Mouse (Mus musculus) brown adipose tissue, adult 24 weeks (tissue): ENCODE results near the gene Hmgb4. TPM values are rescaled to one million over a fixed set of nuclear protein-coding genes. Genes with fewer than 3 reads are reported as not detected.

Source experiments
- H3K27ac ChIP-seq: fragments of 200-500 bp; replicated peaks from 2 replicates; pipeline ENCODE4 v1.5.1; 2012; ENCODE audit warnings: low read depth, mild to moderate bottlenecking, low read length
- H3K4me1 ChIP-seq: fragments of 200-500 bp; 2 replicates; pipeline ENCODE4 v1.6.1; 2012; ENCODE audit warnings: low read length, mixed read lengths; ENCODE audit not compliant: control insufficient read depth, insufficient read depth, insufficient read length
- H3K4me3 ChIP-seq: fragments of 200-500 bp; 2 replicates; pipeline ENCODE4 v1.5.1; 2012; ENCODE audit warnings: low read depth, mild to moderate bottlenecking, low read length, moderate library complexity; ENCODE audit not compliant: insufficient read depth
- polyA plus RNA-seq: library from polyadenylated mRNA; stranded (reverse); fragments of >200 nt; gene quantifications from 2 replicates; pipeline ENCODE4 v1.2.4, GENCODE M21; 2012; ENCODE audit not compliant: missing spikeins, insufficient read depth, insufficient read length

The Hmgb4 gene
- polyA plus RNA-seq, 1 experiment, result not detected

DNA sequence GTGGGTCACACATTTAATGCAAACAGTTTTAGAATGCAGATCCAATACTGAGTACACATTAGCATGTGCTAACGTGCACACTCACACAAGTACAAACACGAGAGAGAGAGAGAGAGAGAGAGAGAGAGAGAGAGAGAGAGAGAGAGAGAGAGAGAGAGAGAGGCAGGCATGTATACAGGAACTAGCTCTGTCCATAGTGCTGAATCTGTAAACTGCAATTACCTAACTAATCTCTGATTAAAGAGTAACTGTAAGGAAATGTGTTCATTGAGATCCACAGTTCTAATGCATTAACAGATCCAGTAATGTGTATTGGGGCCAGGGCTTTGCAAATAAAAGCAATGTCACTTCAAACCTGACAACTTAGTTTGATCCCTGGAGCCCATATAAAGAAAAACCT is 15.6 kb downstream of the Hmgb4 start:
- no peak overlapping the region for H3K4me3 ChIP-seq
- no peak overlapping the region for H3K27ac ChIP-seq
- H3K4me1 ChIP-seq, result no peaks in the 10 kb centered on the region

DNA sequence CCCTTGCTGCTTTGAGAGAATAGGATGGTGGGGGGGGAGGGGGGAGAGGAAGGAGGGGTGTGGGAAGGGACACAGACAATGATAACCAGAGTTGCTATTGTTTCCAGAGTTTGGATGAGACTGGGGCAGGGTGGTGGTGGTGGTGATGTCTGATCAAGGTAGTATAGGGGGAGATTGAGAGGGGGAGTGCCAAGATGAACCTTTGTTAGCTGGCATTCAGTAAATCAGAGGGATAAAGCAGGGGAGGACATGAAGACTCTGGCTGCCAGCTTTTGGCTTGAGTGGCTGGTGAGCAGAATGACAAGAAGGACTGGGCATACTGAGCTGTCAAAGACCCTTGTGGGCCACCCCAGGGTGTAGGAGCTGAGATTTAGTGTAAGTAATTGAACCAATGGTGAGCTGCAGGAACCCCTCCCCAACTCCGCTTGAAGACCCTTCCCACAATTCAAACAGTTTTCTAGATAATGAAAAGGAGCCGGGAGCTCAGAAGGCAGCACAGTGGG is 18.9 kb downstream of the Hmgb4 start:
- H3K4me1 ChIP-seq, result no peaks in the 10 kb centered on the region
- H3K27ac ChIP-seq, result no peak overlapping the region
- no peak overlapping the region for H3K4me3 ChIP-seq

DNA sequence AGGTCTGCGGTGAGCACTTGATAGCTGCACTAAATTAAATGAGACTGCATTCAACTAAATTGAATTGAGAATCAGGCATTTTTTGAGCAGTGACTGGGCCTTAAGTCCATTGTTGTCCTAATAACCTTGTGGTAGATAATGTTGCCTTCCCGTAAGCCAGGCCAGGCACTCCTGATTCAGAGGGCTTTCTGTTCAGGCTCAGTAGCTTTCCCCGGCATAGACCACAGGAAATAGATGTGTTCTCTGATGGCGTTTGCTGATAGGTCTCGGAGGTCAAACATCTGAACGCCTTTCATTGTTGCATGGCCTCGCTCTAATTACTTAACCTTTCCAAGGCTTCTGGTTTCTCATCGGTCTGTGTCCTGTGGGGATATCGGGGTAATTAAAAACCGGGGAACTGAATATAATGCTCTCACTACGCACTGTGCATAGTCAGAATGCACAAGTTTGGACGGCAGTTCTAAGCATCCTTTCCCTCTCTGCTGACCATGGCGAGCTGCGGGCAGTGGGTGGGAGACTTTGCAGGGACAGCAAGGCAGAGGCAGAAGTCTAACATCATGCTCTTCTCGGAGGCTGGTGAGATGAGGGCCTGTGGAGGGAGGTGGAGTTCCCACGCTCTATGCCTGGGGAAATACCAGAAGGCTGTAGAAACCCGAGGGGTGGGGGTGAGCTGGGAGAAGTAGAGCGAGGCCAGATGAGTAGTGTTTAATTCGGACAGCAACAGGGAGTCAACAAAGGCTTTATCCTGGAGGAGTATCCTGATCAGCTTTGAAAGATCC is 19.5 kb downstream of the Hmgb4 start:
- no peaks in the 10 kb centered on the region for H3K4me1 ChIP-seq
- no peak overlapping the region for H3K4me3 ChIP-seq
- H3K27ac ChIP-seq, result no peak overlapping the region

DNA sequence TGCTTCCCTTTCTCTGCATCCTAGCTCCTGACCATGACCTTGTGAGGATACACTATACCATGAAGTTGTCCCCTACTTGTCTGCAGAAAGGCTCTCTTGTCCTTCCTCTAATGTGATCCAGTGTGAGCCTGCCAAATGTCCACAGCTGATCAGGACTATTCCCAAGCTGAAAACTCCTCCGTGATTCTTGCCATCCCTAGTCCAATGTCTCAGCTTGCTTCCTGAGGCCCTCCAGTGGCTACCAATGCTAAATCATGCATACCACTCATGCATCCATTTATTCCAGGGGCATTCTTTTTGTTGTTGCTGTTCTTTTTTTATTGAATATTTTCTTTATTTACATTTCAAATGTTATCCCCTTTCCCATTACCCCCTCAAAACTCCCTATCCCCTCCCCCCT is 21.6 kb downstream of the Hmgb4 start:
- H3K4me1 ChIP-seq, result no peaks in the 10 kb centered on the region
- no peak overlapping the region for H3K27ac ChIP-seq
- H3K4me3 ChIP-seq, result no peak overlapping the region

DNA sequence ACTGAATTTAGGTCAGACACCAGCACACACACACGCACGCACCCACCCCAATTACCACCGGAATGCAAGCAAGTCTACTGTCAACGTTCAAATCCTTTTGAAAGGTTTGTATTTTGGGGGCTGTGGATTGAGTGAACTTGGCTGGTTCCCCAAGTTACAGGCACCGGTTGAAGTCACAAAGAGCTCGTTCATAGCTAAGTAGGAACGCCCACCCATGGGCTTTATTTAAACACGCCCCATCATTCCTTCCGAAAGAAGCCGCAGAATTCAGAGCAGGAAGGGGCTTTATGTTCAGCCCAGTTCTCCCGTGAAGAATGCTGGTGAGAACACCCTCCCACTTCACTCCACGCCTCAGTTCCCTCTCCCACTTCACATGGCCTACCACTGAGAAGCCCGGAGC is 27.3 kb downstream of the Hmgb4 start:
- H3K27ac ChIP-seq, result no peak overlapping the region
- no peaks in the 10 kb centered on the region for H3K4me1 ChIP-seq
- H3K4me3 ChIP-seq, result no peak overlapping the region

DNA sequence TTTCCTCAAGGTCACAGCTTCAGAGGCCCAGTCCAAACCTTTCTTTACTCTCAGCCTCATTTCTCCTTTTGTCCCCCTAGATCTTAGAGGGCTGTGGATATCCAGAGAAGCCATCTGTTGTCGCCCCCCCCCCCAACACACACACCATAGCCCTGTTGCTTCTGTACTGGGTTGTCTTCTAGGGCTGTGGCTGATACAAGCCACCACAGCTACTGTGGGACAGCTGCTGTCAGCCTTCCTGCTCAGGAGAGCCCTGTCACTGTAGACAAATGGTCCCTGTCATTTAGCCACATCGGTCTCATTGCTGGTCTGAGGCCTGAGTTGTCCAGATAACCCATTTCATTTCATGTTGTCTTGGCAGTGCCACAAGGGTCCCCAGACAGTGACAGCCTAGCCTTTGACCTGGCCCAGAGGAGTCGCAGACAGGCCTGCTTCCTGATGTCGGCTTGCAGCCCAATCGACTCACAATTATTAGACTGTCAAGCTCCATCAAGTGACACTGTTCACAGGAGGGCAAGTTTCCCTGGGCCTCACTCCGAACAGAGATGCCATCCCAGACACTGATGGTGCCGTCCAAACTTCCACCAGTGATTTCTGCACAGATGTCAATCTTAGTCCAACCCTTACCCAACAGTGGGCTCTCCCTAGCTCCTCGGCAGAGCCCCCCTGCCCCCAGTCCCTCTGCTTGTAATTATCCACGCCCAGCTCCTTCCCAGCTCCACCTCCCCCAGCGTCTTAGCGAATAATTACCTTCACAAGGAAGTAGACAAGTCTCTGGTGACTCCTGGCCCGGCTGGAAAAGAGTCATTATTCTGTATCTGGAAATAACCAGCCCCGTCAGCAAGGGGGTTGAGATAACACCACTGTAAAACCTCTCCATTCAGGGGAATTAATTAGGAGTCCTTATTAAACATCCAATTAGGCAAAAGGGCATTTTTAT is 33.1 kb downstream of the Hmgb4 start:
- H3K4me1 ChIP-seq, result no peaks in the 10 kb centered on the region
- no peak overlapping the region for H3K27ac ChIP-seq
- no peak overlapping the region for H3K4me3 ChIP-seq

DNA sequence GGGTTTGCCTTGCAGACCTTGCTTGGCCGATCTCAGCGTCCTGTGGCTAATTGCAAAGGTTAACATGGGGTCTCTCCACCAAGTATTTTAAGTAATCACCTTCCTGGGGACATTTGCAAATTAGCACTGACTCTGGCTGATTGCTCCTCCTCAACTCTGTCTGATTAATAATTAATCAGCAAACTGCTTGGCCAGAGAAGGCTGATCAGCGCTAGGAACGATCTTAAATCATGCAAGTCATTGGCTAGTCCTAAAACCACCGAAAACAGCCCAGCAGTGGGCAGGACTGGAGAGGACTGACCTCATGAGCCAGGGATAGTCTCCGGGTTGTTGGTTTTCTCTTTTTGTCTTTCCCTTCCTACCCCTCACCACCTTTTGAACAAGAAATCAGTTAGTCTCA is 36.3 kb downstream of the Hmgb4 start:
- Histone ChIP-seq H3K4me3 (no peak overlapping the region), H3K4me1 (no peaks in the 10 kb centered on the region), H3K27ac (no peak overlapping the region)

DNA sequence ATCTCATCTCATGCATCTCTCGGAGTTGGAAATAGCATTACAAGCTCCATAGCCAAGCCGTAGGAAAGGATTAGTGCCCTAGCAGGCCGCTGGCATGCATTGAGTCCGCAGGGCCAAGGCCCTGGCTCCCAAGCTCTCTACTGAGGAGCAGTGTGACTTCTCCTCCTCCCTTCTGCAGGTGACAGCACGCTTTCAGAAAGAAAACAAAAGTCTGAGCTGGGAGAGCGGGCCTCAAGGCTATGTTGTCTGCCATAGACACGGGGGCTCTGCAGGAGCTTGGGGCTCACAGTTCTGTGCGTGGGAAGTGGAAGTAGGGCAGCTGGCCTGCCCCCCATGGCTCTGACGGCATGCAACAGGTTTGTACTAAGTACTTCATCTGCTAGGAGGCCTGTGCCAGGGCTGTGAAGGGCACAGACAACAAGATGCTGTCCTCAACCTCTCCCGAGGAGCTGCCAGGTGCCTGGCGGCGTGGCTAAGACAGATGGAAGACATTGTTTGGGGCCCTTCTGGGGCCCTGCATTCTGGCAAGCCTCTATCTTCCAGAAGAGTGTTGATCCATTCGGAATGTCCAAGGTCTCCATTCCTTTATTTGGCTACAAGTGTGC is 42.7 kb downstream of the Hmgb4 start:
- H3K27ac ChIP-seq, result no peak overlapping the region
- no peak overlapping the region for H3K4me3 ChIP-seq
- no peaks in the 10 kb centered on the region for H3K4me1 ChIP-seq
